Mouse (Mus musculus) B cell, adult (primary cell): Measurements from ENCODE around the gene Cyp3a41b. TPM values are rescaled to one million over a fixed set of nuclear protein-coding genes. Genes with fewer than 3 reads are reported as not detected.

Experiments used
- total RNA-seq: library from RNA; stranded (reverse); gene quantifications from 4 replicates; pipeline ENCODE4 v1.2.4, GENCODE M21; 2023; ENCODE audit not compliant: inconsistent age

Gene Cyp3a41b
- not detected in 4 replicates for total RNA-seq

GRCm38 (mm10) chr5:145584630-145585029, at the start of gene Cyp3a41b:
TSS of gene Cyp3a41b (minus strand) at chr5:145584730.

Other genes starting within 250 kb of the Cyp3a41b start
- gene Cyp3a57, start 239.5 kb downstream of the Cyp3a41b start, total RNA-seq = 0.26 TPM in 1 of 4 replicates, not detected in the others
- not detected in 4 replicates for gene Cyp3a16, start 115.0 kb downstream of the Cyp3a41b start, total RNA-seq
- gene Cyp3a41a, start 135.4 kb upstream of the Cyp3a41b start, total RNA-seq = not detected in 4 replicates
- gene Cyp3a44, start 221.1 kb upstream of the Cyp3a41b start, total RNA-seq = not detected in 4 replicates